Mouse (Mus musculus) forebrain, embryonic 14.5 days (tissue): ENCODE data around the gene Park7. TPM values are rescaled to one million over a fixed set of nuclear protein-coding genes. Genes with fewer than 3 reads are reported as not detected.

Experiments used
- ATAC-seq: fragments of 200-750 bp; cut with Nextera tagmentation; 2 replicates; pipeline ENCODE4 v1.8.0; 2017; ENCODE audit warnings: mild to moderate bottlenecking, moderate library complexity
- DNase-seq: peaks from one replicate; pipeline ENCODE4 v3.0.0-alpha.2; 2015; ENCODE audit warnings: low spot score
- H3K27ac ChIP-seq: fragments of 300-500 bp; sonication (generic); 2 replicates; pipeline ENCODE4 v1.5.1; 2014; ENCODE audit warnings: low read depth, mild to moderate bottlenecking, control low read depth, low read length, moderate library complexity
- H3K27me3 ChIP-seq: fragments of 300-500 bp; sonication (generic); replicated peaks from 2 replicates; pipeline ENCODE4 v1.6.1; 2014; ENCODE audit warnings: low read length, control low read depth, mixed read lengths; ENCODE audit not compliant: control insufficient read depth, insufficient read depth
- H3K36me3 ChIP-seq: fragments of 300-500 bp; sonication (generic); 2 replicates; pipeline ENCODE4 v1.6.1; 2014; ENCODE audit warnings: low read length, control low read depth; ENCODE audit not compliant: control insufficient read depth, insufficient read depth
- H3K4me1 ChIP-seq: fragments of 300-500 bp; sonication (generic); 2 replicates; pipeline ENCODE4 v1.6.1; 2014; ENCODE audit warnings: antibody characterized with exemption, low read length, control low read depth; ENCODE audit not compliant: control insufficient read depth, insufficient read depth
- H3K4me2 ChIP-seq: fragments of 300-500 bp; sonication (generic); 2 replicates; pipeline ENCODE4 v1.6.1; 2014; ENCODE audit warnings: mild to moderate bottlenecking, control low read depth, low read length
- H3K4me3 ChIP-seq: fragments of 300-500 bp; sonication (generic); 2 replicates; pipeline ENCODE4 v1.5.1; 2014; ENCODE audit warnings: low read depth, low read length, control low read depth
- H3K9ac ChIP-seq: fragments of 300-500 bp; sonication (generic); 2 replicates; pipeline ENCODE4 v1.6.1; 2014; ENCODE audit warnings: mild to moderate bottlenecking, low read length, control low read depth, moderate library complexity
- H3K9me3 ChIP-seq: fragments of 300-500 bp; sonication (generic); replicated peaks from 2 replicates; pipeline ENCODE4 v1.6.1; 2016; ENCODE audit warnings: low read length, control low read depth, mixed read lengths; ENCODE audit not compliant: control insufficient read depth
- whole genome bisulfite sequencing: fragments of 180-500 bp; shearing (Covaris S2); extraction: QIAGEN DNeasy Blood & Tissue Kit; methylation state at CpG from one replicate; pipeline ENCODE4 v1.1.7; 2014; 5-methylcytosine and 5-hydroxymethylcytosine counted together
- polyA plus RNA-seq: library from polyadenylated mRNA; unstranded; fragments of >200 nt; fragmentation: Nextera tagmentation; extraction: Ambion mirVana; gene quantifications from 2 replicates; pipeline ENCODE4 v1.2.1, GENCODE M21; 2014

Park7 gene
- polyA plus RNA-seq, 1 experiment from 2014 or later: 495 TPM

DNA sequence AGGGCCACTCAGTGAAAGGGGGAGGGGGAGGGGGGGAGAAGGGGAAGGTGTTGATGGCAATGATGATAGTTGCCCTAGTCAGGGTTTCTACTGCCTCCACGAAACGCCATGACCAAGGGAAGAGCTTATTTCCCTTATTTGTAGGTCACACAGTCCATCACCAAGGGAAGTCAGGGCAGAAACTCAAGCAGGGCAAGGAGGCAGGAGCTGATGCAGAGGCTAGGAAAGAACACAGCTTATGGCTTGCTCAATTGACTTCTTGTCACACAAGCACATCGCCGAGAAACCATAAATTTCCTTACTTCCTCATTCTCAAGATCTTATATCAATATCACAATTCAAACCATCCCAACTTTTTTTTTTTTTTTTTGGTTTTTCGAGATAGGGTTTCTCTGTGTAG lies 22.9 kb downstream of the Park7 start:
- Histone ChIP-seq H3K4me1 (no peaks in the 10 kb centered on the region), H3K36me3 (peaks cover 7% of the 10 kb centered on the region; the same call in 1 of the 2 replicates), H3K9me3 (no peaks in the 10 kb centered on the region), H3K27ac (no peak overlapping the region), H3K4me3 (no peak overlapping the region), H3K9ac (no peak overlapping the region), H3K4me2 (no peak overlapping the region), H3K27me3 (no peaks in the 10 kb centered on the region)
- ATAC-seq (no peak), DNase-seq (no peak)
- 82% methylated on average over 5 of the region's 5 CpGs for WGBS

DNA sequence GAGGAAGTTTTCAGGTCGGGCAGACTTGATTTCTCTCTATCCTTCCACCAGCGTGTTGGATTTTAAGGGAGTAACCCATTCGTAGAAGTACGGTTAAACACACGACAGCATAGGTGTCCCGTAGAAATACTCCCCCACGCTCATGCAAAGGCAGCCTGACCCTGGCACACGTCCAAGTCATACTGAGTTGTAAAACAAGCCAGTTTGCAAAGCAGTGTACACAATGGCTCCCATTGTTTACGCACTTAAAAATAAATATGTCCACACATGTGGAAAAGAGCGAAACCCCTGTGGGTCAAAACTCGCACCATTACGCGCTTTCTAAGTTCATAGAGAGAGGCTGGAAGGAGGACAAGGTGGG lies 24.3 kb downstream of the Park7 start:
- 55% methylated on average over 13 of the region's 13 CpGs for WGBS
- Histone ChIP-seq H3K4me3 (no peak overlapping the region), H3K27ac (no peak overlapping the region), H3K9ac (no peak overlapping the region), H3K4me2 (no peak overlapping the region), H3K27me3 (no peaks in the 10 kb centered on the region), H3K9me3 (no peaks in the 10 kb centered on the region), H3K4me1 (no peaks in the 10 kb centered on the region), H3K36me3 (no peaks in the 10 kb centered on the region)
- DNase-seq (no peak), ATAC-seq (no peak)

DNA sequence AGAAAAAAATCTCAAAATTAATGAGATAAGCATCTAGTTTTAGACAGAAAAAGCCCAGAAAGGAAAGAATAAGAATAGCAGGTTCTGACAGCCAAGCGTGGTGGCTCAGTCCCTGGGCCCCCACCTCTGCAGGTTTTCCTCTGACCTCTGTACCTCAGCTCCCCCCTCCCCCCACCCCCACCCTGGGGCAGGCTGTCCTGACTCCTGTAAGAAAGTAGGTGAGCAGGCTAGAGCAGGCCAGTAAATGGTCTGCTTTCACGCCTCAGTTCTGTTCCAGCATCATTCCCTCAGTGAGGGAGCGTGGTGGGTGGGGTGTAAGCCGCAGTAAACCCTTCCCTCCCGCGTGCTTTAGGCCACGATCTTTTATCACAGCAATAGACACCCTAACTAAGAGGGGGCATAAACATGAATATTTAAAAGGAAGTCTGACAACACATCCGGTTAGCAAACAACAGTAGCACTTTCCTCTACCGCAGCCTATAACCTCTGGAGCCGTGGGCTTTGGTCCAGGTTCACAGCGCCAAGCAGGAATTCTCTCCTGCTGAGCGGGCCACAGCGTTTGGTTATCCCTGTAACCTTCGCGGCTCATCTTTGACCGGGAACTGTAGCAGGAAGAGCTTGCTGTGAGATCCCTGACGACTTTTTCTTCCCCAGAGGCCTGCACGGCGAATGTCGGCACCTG lies 24.8 kb downstream of the Park7 start:
- Histone ChIP-seq H3K4me2 (no peak overlapping the region), H3K36me3 (no peaks in the 10 kb centered on the region), H3K27ac (no peak overlapping the region), H3K4me1 (no peaks in the 10 kb centered on the region), H3K9me3 (no peaks in the 10 kb centered on the region), H3K9ac (no peak overlapping the region), H3K27me3 (no peaks in the 10 kb centered on the region), H3K4me3 (no peak overlapping the region)
- 52% methylated on average over 20 of the region's 20 CpGs for WGBS
- DNase-seq: no peak
- no peak for ATAC-seq

DNA sequence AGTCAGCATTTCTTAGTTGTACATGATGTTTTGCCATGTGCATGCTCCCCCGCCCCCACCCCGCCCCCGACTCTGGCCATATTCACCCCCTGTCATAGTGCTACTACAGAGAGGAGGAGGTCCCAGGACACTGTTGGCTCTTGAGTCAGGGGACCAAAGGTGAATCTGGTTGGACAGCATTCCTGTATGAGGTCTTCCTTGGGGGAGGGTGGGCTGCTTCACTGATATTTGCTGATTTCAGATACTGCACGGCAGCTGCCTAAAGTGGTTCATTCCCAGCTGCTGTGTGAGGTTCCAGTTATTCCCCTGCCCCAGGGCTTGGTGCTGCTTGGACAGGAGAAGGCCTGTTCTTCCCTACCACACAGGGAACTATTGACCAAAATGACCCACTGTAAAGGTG lies 25.7 kb downstream of the Park7 start:
- Histone ChIP-seq H3K4me3 (no peak overlapping the region), H3K4me2 (no peak overlapping the region), H3K27me3 (no peaks in the 10 kb centered on the region), H3K27ac (no peak overlapping the region), H3K9ac (no peak overlapping the region), H3K4me1 (no peaks in the 10 kb centered on the region), H3K9me3 (no peaks in the 10 kb centered on the region), H3K36me3 (no peaks in the 10 kb centered on the region)
- 92% methylated on average over 4 of the region's 4 CpGs for WGBS
- ATAC-seq: no peak
- no peak for DNase-seq

DNA sequence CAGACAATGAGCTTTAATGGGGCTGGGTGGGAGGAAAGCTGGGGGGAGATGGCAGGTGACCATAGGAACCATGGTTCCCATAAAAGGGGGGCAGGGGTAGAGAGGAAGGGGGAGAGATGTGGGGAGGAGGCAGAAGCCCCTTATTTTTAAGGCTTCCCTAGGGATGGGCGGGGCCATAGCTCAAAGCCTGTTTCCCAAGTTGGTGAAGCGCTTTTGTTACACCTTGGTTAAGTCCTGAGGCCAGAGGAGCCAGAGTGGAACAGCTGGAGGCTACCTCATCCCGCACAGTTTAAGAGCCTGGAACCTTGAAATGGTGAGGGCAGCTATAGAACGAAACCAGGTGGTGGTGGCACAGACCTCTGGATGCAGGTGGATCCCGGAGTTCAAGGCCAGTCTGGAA lies 26.3 kb downstream of the Park7 start:
- 81% methylated on average over 5 of the region's 5 CpGs for WGBS
- ATAC-seq: no peak

DNA sequence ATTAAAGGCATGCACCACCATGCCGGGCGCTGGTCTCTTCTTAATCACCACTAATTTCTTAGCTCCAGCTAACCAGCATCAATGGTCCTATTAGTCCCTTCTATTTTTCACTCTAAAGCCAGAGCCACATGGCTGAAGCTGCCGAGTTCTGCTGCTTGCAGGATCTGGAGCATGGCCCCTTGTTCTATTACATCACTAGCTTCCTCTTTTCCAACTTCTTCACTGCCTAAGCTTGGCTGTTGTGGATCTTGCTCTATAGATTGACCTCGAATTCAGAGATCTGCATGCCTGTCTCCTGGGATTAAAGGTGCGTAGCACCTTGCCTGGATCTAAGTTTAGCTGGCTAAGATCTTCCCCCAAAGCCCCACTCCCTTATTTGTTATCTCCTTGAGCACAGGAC lies 31.6 kb downstream of the Park7 start:
- Histone ChIP-seq H3K4me2 (no peak overlapping the region), H3K9me3 (peaks cover 17% of the 10 kb centered on the region), H3K36me3 (no peaks in the 10 kb centered on the region), H3K27me3 (no peaks in the 10 kb centered on the region), H3K4me3 (no peak overlapping the region), H3K27ac (no peak overlapping the region), H3K4me1 (no peaks in the 10 kb centered on the region), H3K9ac (no peak overlapping the region)
- WGBS: 88% methylated on average over 5 of the region's 5 CpGs
- ATAC-seq (no peak), DNase-seq (no peak)

More for the DNA sequence above, 26.3 kb downstream of the Park7 start:
- Histone ChIP-seq H3K4me2 (no peak overlapping the region), H3K27ac (no peak overlapping the region), H3K36me3 (no peaks in the 10 kb centered on the region), H3K27me3 (no peaks in the 10 kb centered on the region), H3K9ac (no peak overlapping the region), H3K9me3 (no peaks in the 10 kb centered on the region), H3K4me1 (no peaks in the 10 kb centered on the region), H3K4me3 (no peak overlapping the region)
- no peak for DNase-seq

DNA sequence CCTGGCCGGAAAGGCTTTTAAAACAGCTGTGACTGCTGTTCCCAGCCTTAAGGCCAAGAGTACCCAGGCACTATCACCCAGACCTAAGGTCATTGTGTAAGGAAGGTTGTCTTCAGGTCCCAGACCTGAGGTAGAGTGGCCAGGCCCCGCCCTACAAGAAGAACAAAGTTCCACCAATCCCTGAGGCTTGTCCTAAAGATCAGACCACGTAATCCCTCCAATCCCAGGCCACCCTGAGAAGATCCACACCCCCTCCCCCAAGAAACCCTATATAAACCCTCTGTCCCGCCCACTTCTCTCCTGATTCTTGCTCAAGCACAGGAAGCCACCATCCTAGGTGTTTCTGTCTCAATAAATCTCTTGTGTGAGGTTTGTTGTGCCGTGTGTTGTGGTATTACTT lies 33.9 kb downstream of the Park7 start:
- Histone ChIP-seq H3K4me1 (no peaks in the 10 kb centered on the region), H3K27ac (no peak overlapping the region), H3K9ac (no peak overlapping the region), H3K4me2 (no peak overlapping the region), H3K4me3 (no peak overlapping the region), H3K9me3 (peaks cover 17% of the 10 kb centered on the region), H3K27me3 (no peaks in the 10 kb centered on the region), H3K36me3 (no peaks in the 10 kb centered on the region)
- ATAC-seq (no peak), DNase-seq (no peak)
- WGBS: 83% methylated on average over 5 of the region's 5 CpGs

DNA sequence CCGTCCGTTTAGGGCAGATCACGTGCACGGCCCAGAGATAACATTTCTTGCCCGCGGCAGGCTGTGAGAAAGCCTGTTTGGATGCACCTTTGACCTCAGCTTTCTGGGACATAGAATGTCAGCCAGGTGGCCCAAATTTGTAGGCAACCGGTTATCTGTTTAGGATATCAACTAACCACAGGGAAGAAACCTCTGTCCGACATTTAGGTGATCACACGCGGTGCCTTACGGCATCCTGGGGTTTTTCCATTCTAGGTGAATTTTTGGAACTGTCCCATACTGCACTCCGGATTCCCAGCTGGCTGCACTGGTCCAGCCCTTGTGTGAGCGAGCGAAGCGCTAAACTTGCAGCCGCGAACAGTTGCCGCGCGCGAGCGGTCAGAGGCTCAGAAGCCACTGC lies 34.6 kb downstream of the Park7 start:
- Histone ChIP-seq H3K9ac (no peak overlapping the region), H3K4me2 (no peak overlapping the region), H3K27me3 (no peaks in the 10 kb centered on the region), H3K27ac (no peak overlapping the region), H3K9me3 (peaks cover 17% of the 10 kb centered on the region), H3K4me3 (no peak overlapping the region), H3K36me3 (no peaks in the 10 kb centered on the region), H3K4me1 (no peaks in the 10 kb centered on the region)
- DNase-seq: no peak
- WGBS: 95% methylated on average over 22 of the region's 22 CpGs
- no peak for ATAC-seq

DNA sequence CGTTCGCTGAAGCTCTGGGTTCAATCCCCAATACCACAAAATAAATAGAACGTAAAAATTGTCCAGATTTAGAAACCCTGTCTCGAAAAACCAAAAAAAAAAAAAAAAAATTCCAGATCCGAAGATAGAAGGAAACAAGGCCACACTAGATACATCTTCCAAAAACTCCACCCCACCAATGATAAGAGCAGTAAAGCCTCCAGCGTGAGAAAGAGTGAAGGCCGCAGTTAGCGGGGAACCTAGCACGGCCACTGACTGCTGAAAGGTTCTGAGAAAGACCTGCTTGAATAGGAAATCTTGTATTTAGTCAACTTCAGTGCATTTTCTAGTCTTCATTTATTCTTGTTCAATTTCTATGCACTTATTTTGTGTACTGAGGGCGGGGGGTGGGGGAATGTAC lies 38.8 kb downstream of the Park7 start:
- no peaks in the 10 kb centered on the region; the same call in 1 of the 2 replicates for H3K4me1 ChIP-seq
- peaks cover 17% of the 10 kb centered on the region for H3K9me3 ChIP-seq
- H3K9ac ChIP-seq: no peak overlapping the region
- 88% methylated on average over 10 of the region's 10 CpGs for WGBS
- no peak for DNase-seq
- no peak overlapping the region for H3K27ac ChIP-seq
- H3K36me3 ChIP-seq: no peaks in the 10 kb centered on the region
- no peak overlapping the region for H3K4me3 ChIP-seq
- no peak overlapping the region for H3K4me2 ChIP-seq
- no peak for ATAC-seq
- no peaks in the 10 kb centered on the region for H3K27me3 ChIP-seq
